Comparison of ENCODE assay signal across 8 mouse cellular contexts in genomic region chr9:57467896-57468549, GRCm38 (mm10). TPM values are rescaled to one million over a fixed set of nuclear protein-coding genes. Genes with fewer than 3 reads are reported as not detected.
A peak's percentile ranks its signal among the peaks of the same experiment; 100 is the strongest.
DNase-seq lines count a peak whose midpoint lies in the region; ATAC-seq and TF ChIP-seq lines count a peak whose summit lies in the region.

TSS of gene Scamp5 (minus strand) at chr9:57468060.

- no peak within 1 kb of the TSS; the same call in 1 of the 2 replicates for H3K27ac ChIP-seq in bone marrow, adult 2 months (ENCODE audit: control insufficient read depth, insufficient read depth, low read depth, low read length, poor library complexity)
- H3K27ac ChIP-seq in embryonic facial prominence, embryonic 15.5 days (replicated peaks) = no peak within 1 kb of the TSS
- peak within 1 kb of the TSS; percentile 86 for H3K27ac ChIP-seq in heart, embryonic 10.5 days
- H3K27ac ChIP-seq in kidney, embryonic 14.5 days (ENCODE audit: low read depth, low read length) = no peak within 1 kb of the TSS
- H3K27ac ChIP-seq in limb, embryonic 14.5 days (replicated peaks; ENCODE audit: low read depth, low read length) = no peak within 1 kb of the TSS
- H3K27ac ChIP-seq in midbrain, embryonic 16.5 days (ENCODE audit: low read length) = peak within 1 kb of the TSS; percentile 94

- 2% methylated on average over 48 of the region's 48 CpGs for WGBS in bone marrow, adult 2 months
- WGBS in embryonic facial prominence, embryonic 15.5 days = 2% methylated on average over 48 of the region's 48 CpGs
- WGBS in heart, embryonic 10.5 days = 2% methylated on average over 48 of the region's 48 CpGs
- 2% methylated on average over 47 of the region's 48 CpGs for WGBS in kidney, embryonic 14.5 days
- 2% methylated on average over 31 of the region's 48 CpGs for WGBS in limb, embryonic 14.5 days
- 2% methylated on average over 48 of the region's 48 CpGs for WGBS in midbrain, embryonic 16.5 days

- H3K36me3 ChIP-seq in embryonic facial prominence, embryonic 15.5 days = no peaks in the 10 kb centered on the region
- H3K36me3 ChIP-seq in heart, embryonic 10.5 days = no peaks in the 10 kb centered on the region
- H3K36me3 ChIP-seq in kidney, embryonic 14.5 days (ENCODE audit: control insufficient read depth, insufficient read depth, low read length) = no peaks in the 10 kb centered on the region
- H3K36me3 ChIP-seq in limb, embryonic 14.5 days (ENCODE audit: control insufficient read depth, insufficient read depth, low read length) = no peaks in the 10 kb centered on the region
- no peaks in the 10 kb centered on the region for H3K36me3 ChIP-seq in midbrain, embryonic 16.5 days (ENCODE audit: control insufficient read depth, insufficient read depth, low read length)

- peak; percentile 78 for DNase-seq in 3134 (ENCODE audit: extremely low read depth, insufficient read length, low spot score)
- peak; percentile 91 for DNase-seq in heart, embryonic 10.5 days (ENCODE audit: low spot score)
- peak; percentile 94 for DNase-seq in limb, embryonic 14.5 days (ENCODE audit: low spot score)
- peak; percentile 36 to 87 for DNase-seq in spleen, postnatal 10 days (ENCODE audit: low spot score in 2 of 2)

- peak within 1 kb of the TSS; percentile 66 for H3K9ac ChIP-seq in embryonic facial prominence, embryonic 15.5 days
- H3K9ac ChIP-seq in kidney, embryonic 14.5 days (ENCODE audit: low read depth, low read length) = peak within 1 kb of the TSS; percentile 69
- H3K9ac ChIP-seq in limb, embryonic 14.5 days (ENCODE audit: low read depth, low read length, severe bottlenecking) = peak within 1 kb of the TSS; percentile 74
- peak within 1 kb of the TSS; percentile 95 for H3K9ac ChIP-seq in midbrain, embryonic 16.5 days (ENCODE audit: low read depth, low read length)

- H3K4me3 ChIP-seq in bone marrow, adult 2 months (replicated peaks; ENCODE audit: control insufficient read depth, low read depth, low read length) = peak within 1 kb of the TSS; percentile 49
- peak within 1 kb of the TSS; percentile 73 for H3K4me3 ChIP-seq in embryonic facial prominence, embryonic 15.5 days (replicated peaks)
- H3K4me3 ChIP-seq in heart, embryonic 10.5 days = peak within 1 kb of the TSS; percentile 83
- peak within 1 kb of the TSS; percentile 68 for H3K4me3 ChIP-seq in kidney, embryonic 14.5 days (ENCODE audit: low read length)
- peak within 1 kb of the TSS; percentile 68 for H3K4me3 ChIP-seq in limb, embryonic 14.5 days (replicated peaks; ENCODE audit: low read length)
- peak within 1 kb of the TSS; percentile 81 for H3K4me3 ChIP-seq in midbrain, embryonic 16.5 days (ENCODE audit: low read depth, low read length)

- H3K4me1 ChIP-seq in bone marrow, adult 2 months (ENCODE audit: control insufficient read depth, insufficient read depth, low read length) = peaks cover 1% of the 10 kb centered on the region
- H3K4me1 ChIP-seq in embryonic facial prominence, embryonic 15.5 days = peaks cover 15% of the 10 kb centered on the region
- peaks cover 20% of the 10 kb centered on the region for H3K4me1 ChIP-seq in heart, embryonic 10.5 days
- H3K4me1 ChIP-seq in kidney, embryonic 14.5 days (ENCODE audit: control insufficient read depth, insufficient read depth, low read length) = peaks cover 8% of the 10 kb centered on the region; the same call in 1 of the 2 replicates
- peaks cover 9% of the 10 kb centered on the region; the same call in 1 of the 2 replicates for H3K4me1 ChIP-seq in limb, embryonic 14.5 days (ENCODE audit: control insufficient read depth, insufficient read depth, low read length)
- peaks cover 25% of the 10 kb centered on the region for H3K4me1 ChIP-seq in midbrain, embryonic 16.5 days (ENCODE audit: control insufficient read depth, insufficient read depth, low read length)

- H3K27me3 ChIP-seq in embryonic facial prominence, embryonic 15.5 days = no peaks in the 10 kb centered on the region
- peaks cover 9% of the 10 kb centered on the region; the same call in 1 of the 2 replicates for H3K27me3 ChIP-seq in heart, embryonic 10.5 days (ENCODE audit: insufficient read depth, poor library complexity, severe bottlenecking)
- no peaks in the 10 kb centered on the region for H3K27me3 ChIP-seq in kidney, embryonic 14.5 days (ENCODE audit: control insufficient read depth, insufficient read depth, low read length)
- H3K27me3 ChIP-seq in limb, embryonic 14.5 days (ENCODE audit: control insufficient read depth, insufficient read depth, low read length) = no peaks in the 10 kb centered on the region
- no peaks in the 10 kb centered on the region for H3K27me3 ChIP-seq in midbrain, embryonic 16.5 days (ENCODE audit: control insufficient read depth, insufficient read depth, low read depth, low read length)

- TF ChIP-seq POLR2A in bone marrow, adult 2 months (IDR thresholded peaks at IDR 0.05; ENCODE audit: borderline replicate concordance, control insufficient read depth, low read depth, low read length) = no peak
- TF ChIP-seq POLR2A in limb, embryonic 14.5 days (IDR thresholded peaks at IDR 0.05; ENCODE audit: borderline replicate concordance, extremely low read depth, insufficient read depth, insufficient read length) = no peak

- no peak for TF ChIP-seq CTCF in bone marrow, adult 2 months (IDR thresholded peaks at IDR 0.05; ENCODE audit: control insufficient read depth, insufficient read depth, low read length)

- no peaks in the 10 kb centered on the region for H3K9me3 ChIP-seq in embryonic facial prominence, embryonic 15.5 days (replicated peaks)
- no peaks in the 10 kb centered on the region for H3K9me3 ChIP-seq in heart, embryonic 10.5 days
- H3K9me3 ChIP-seq in kidney, embryonic 14.5 days (ENCODE audit: control insufficient read depth, low read length) = no peaks in the 10 kb centered on the region
- no peaks in the 10 kb centered on the region for H3K9me3 ChIP-seq in limb, embryonic 14.5 days (ENCODE audit: control insufficient read depth, low read length)
- H3K9me3 ChIP-seq in midbrain, embryonic 16.5 days (replicated peaks; ENCODE audit: control insufficient read depth, low read length, poor library complexity, severe bottlenecking) = no peaks in the 10 kb centered on the region

- ATAC-seq in embryonic facial prominence, embryonic 15.5 days (ENCODE audit: insufficient number of reproducible peaks, low FRiP score, low TSS enrichment, low read depth) = peak; percentile 92
- peak; percentile 90 for ATAC-seq in kidney, embryonic 14.5 days (ENCODE audit: low FRiP score, low TSS enrichment)
- ATAC-seq in limb, embryonic 14.5 days (ENCODE audit: low FRiP score, low read depth) = peak; percentile 88
- ATAC-seq in midbrain, embryonic 16.5 days = peak; percentile 95

- H3K4me2 ChIP-seq in embryonic facial prominence, embryonic 15.5 days (replicated peaks) = peak within 1 kb of the TSS; percentile 88
- peak within 1 kb of the TSS; percentile 90 for H3K4me2 ChIP-seq in kidney, embryonic 14.5 days (replicated peaks; ENCODE audit: low read depth, low read length)
- H3K4me2 ChIP-seq in limb, embryonic 14.5 days (replicated peaks; ENCODE audit: low read depth, low read length, severe bottlenecking) = peak within 1 kb of the TSS; percentile 93
- H3K4me2 ChIP-seq in midbrain, embryonic 16.5 days (ENCODE audit: low read length) = peak within 1 kb of the TSS; percentile 84

RNA-seq across cellular contexts. Expression of gene Scamp5, which starts in this region (rescaled TPM):
- 5.5 and 7.5 TPM in 2 replicates for polyA plus RNA-seq in bone marrow, adult 2 months (2011; ENCODE audit: insufficient read depth, insufficient read length, low replicate concordance, missing spikeins)
- 16.3 and 16.5 TPM in 2 replicates for polyA plus RNA-seq in embryonic facial prominence, embryonic 15.5 days (2015; fragmentation: Nextera tagmentation; extraction: Ambion mirVana)
- polyA plus RNA-seq in heart, embryonic 10.5 days (2016; fragmentation: Nextera tagmentation; extraction: Ambion mirVana) = 11.3 and 11.4 TPM in 2 replicates
- polyA plus RNA-seq in kidney, embryonic 14.5 days (2014; fragmentation: Nextera tagmentation; extraction: Ambion mirVana) = 7.3 and 9.0 TPM in 2 replicates
- 33.8 and 45.3 TPM in 2 replicates for polyA plus RNA-seq in limb, embryonic 14.5 days (2012; rRNA removed)
- 10.0 and 12.5 TPM in 2 replicates for polyA plus RNA-seq in limb, embryonic 14.5 days (2014; fragmentation: Nextera tagmentation; extraction: Ambion mirVana)
- polyA plus RNA-seq in midbrain, embryonic 16.5 days (2015; fragmentation: Nextera tagmentation; extraction: Ambion mirVana) = 168 and 191 TPM in 2 replicates

Comparison
In these comparisons a context has a peak if more than half of its experiments do, and no peak if none do; other contexts are left out.
1. H3K27ac ChIP-seq: peak in heart, embryonic 10.5 days (single experiment) and midbrain, embryonic 16.5 days (single experiment); none in bone marrow, adult 2 months (single experiment), embryonic facial prominence, embryonic 15.5 days (single experiment), kidney, embryonic 14.5 days (single experiment) and limb, embryonic 14.5 days (single experiment).
2. Peak in every context shown above with its lines, with median percentiles within 50 percentile points of each other: DNase-seq, H3K4me3 ChIP-seq, ATAC-seq, H3K4me2 ChIP-seq and H3K9ac ChIP-seq.